Mouse (Mus musculus): ENCODE measurements at regions not wholly inside any gene's neighbourhood (a gene's known extent, or its start where the extent isn't known, plus 50 kb on each side); places are given as distances from the start of the nearest gene placed in this dataset.

GRCm38 (mm10) chr14:58570021-58570420, 499.7 kb downstream of the Fgf9 start:
- TF ChIP-seq USF2 (IDR thresholded peaks at IDR 0.05; ENCODE audit: borderline replicate concordance in 1 of 2, insufficient read depth in 1 of 2, low read depth in 1 of 2, low read length in 2 of 2) (no peak), POLR2A (IDR thresholded peaks at IDR 0.05; ENCODE audit: control insufficient read depth in 1 of 2, insufficient read depth in 1 of 2, low read depth in 1 of 2, low read length in 2 of 2, poor library complexity in 1 of 2) (no peak), TAL1 (IDR thresholded peaks at IDR 0.05; ENCODE audit: low read length) (no peak), BHLHE40 (IDR thresholded peaks at IDR 0.05; ENCODE audit: borderline replicate concordance, low read depth, low read length) (no peak), CTCF (IDR thresholded peaks at IDR 0.05 in 2 of 3, conservative IDR thresholded peaks at IDR 0.05 in 1 of 3; ENCODE audit: control insufficient read depth in 1 of 3, insufficient read depth in 1 of 3, low read depth in 2 of 3, low read length in 3 of 3, poor library complexity in 1 of 3, severe bottlenecking in 1 of 3) (no peak), EP300 (IDR thresholded peaks at IDR 0.05; ENCODE audit: low read depth in 1 of 2, low read length in 2 of 2) (no peak), MAZ (IDR thresholded peaks at IDR 0.05; ENCODE audit: low read depth, low read length) (no peak), MAX (IDR thresholded peaks at IDR 0.05; ENCODE audit: low read length) (no peak), MAFK (IDR thresholded peaks at IDR 0.05; ENCODE audit: borderline replicate concordance, low read depth, low read length) (no peak)

Measured in MEL (cell line).